Mouse (Mus musculus): ENCODE results near the gene Rora.

DNA sequence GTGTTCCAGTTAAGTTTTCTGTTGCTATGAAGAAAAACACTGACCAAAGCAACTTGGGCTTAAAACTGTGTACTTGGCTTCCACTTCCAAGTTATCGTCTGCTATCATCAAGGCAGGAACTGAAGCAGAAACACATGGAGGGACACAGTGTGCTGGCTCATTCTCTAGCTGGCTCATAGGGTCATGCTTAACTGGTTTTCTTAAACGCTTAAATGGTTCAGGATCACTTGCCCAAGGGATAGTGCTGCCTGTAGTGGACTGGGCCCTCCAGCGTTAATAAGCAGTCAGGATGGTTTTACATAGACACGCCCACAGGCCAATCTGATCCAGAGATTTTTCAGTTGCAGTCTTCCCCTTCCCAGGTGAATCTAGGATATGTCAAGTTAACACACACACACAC is 220.3 kb downstream of the Rora start:
- TF ChIP-seq TCF12 (IDR thresholded peaks at IDR 0.05; ENCODE audit: insufficient read depth, poor library complexity, severe bottlenecking) (no peak), MAX (IDR thresholded peaks at IDR 0.05; ENCODE audit: low read depth) (no peak), USF1 (IDR thresholded peaks at IDR 0.05; ENCODE audit: low read depth) (no peak), POLR2A (IDR thresholded peaks at IDR 0.05; ENCODE audit: insufficient read length, low read depth) (no peak), POLR2AphosphoS2 (IDR thresholded peaks at IDR 0.05; ENCODE audit: insufficient read length, low read depth) (no peak), MYOD1 (IDR thresholded peaks at IDR 0.05; ENCODE audit: control insufficient read depth in 1 of 3, insufficient read length in 2 of 3, low read depth in 2 of 3) (no peak), CEBPB (IDR thresholded peaks at IDR 0.05; ENCODE audit: insufficient read depth, poor library complexity, severe bottlenecking) (no peak), SRF (IDR thresholded peaks at IDR 0.05; ENCODE audit: control insufficient read depth, insufficient read length, low read depth) (no peak)
